Mouse (Mus musculus) liver, embryonic 13.5 days (tissue): Measurements from ENCODE around the gene Dennd6a. TPM values are rescaled to one million over a fixed set of nuclear protein-coding genes. Genes with fewer than 3 reads are reported as not detected.
"Not testable (repeated sequence)": the region's sequence is repeated elsewhere in the genome, so short reads cannot be mapped to it uniquely, and the experiment has no call there.

ENCODE experiments used
- ATAC-seq: fragments of 200-750 bp; cut with Nextera tagmentation; 2 replicates; pipeline ENCODE4 v1.8.0; 2017; ENCODE audit warnings: low read depth, mild to moderate bottlenecking, moderate number of reproducible peaks, moderate library complexity
- DNase-seq: peaks from one replicate; pipeline ENCODE4 v3.0.0; 2022
- H3K27ac ChIP-seq: fragments of 300-500 bp; sonication (generic); 2 replicates; pipeline ENCODE4 v1.5.1; 2015; ENCODE audit warnings: moderate library complexity, mild to moderate bottlenecking, inconsistent platforms
- H3K27me3 ChIP-seq: fragments of 300-500 bp; sonication (generic); 2 replicates; pipeline ENCODE4 v1.6.1; 2015; ENCODE audit warnings: mild to moderate bottlenecking, inconsistent platforms
- H3K36me3 ChIP-seq: fragments of 300-500 bp; sonication (generic); 2 replicates; pipeline ENCODE4 v1.6.1; 2015; ENCODE audit warnings: mild to moderate bottlenecking, inconsistent platforms
- H3K4me1 ChIP-seq: fragments of 300-500 bp; sonication (generic); replicated peaks from 2 replicates; pipeline ENCODE4 v1.6.1; 2015; ENCODE audit warnings: inconsistent platforms
- H3K4me2 ChIP-seq: fragments of 300-500 bp; sonication (generic); 2 replicates; pipeline ENCODE4 v1.6.1; 2015; ENCODE audit warnings: inconsistent platforms, mild to moderate bottlenecking, moderate library complexity
- H3K4me3 ChIP-seq: fragments of 300-500 bp; sonication (generic); replicated peaks from 2 replicates; pipeline ENCODE4 v1.5.1; 2015; ENCODE audit warnings: mild to moderate bottlenecking, inconsistent platforms
- H3K9ac ChIP-seq: fragments of 300-500 bp; sonication (generic); 2 replicates; pipeline ENCODE4 v1.6.1; 2015; ENCODE audit warnings: mild to moderate bottlenecking, inconsistent platforms
- H3K9me3 ChIP-seq: fragments of 300-500 bp; sonication (generic); replicated peaks from 2 replicates; pipeline ENCODE4 v1.6.1; 2016; ENCODE audit warnings: inconsistent platforms
- WGBS: fragments of 180-500 bp; shearing (Covaris S2); methylation state at CpG from one replicate; pipeline ENCODE4 v1.1.7; 2015; ENCODE audit not compliant: insufficient replicate concordance; 5-methylcytosine and 5-hydroxymethylcytosine counted together
- polyA plus RNA-seq: library from polyadenylated mRNA; unstranded; fragments of >200 nt; fragmentation: Nextera tagmentation; extraction: Ambion mirVana; gene quantifications from 2 replicates; pipeline ENCODE4 v1.2.1, GENCODE M21; 2015

The Dennd6a gene
- 12.4 and 14.4 TPM in 2 replicates for polyA plus RNA-seq

DNA sequence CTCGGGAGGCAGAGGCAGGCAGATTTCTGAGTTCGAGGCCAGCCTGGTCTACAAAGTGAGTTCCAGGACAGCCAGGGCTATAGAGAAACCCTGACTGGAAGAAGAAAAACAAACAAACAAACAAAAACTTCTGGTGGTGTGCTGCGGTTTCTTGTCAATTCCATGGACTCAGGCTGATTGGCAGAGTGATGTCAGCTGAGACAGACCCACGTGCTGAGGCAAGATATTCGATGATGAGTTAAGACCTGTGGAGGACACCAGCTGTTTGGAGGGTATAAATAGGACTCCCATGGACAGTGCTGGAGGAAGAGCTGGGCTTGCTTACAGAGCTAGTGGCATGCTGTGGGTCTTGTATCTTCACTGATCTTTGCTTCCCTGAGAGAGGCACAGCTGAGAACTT, at the start of gene Dennd6a:
TSS of gene Dennd6a (plus strand) at position 301 of the 400 bp plus-strand sequence.
- not testable (repeated sequence) for ATAC-seq, H3K4me2 ChIP-seq, H3K9me3 ChIP-seq, H3K36me3 ChIP-seq, H3K27ac ChIP-seq, H3K27me3 ChIP-seq, H3K9ac ChIP-seq, H3K4me3 ChIP-seq, DNase-seq
- 73% methylated on average over 5 of the region's 5 CpGs for WGBS
- H3K4me1 ChIP-seq, result peaks cover 15% of the 10 kb centered on the region

DNA sequence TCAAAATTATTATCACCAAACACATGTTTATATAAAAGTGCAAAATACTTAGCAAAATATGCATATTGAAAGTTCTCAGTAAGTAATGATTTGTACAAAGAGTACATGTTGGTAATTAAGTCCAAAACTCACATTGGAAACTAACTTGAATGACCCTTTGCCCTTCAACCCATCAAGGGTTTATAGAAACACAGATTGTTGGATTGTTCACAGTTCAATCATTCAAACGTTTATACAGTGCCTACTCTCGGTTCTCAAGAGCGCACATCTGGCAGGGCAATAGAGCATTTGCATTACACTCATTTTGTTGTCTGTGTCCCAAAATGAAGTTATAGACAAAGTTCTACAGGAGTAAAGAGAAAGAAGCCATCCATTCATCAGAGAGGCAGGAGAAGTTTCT, 47.7 kb upstream of the Dennd6a start:
- H3K4me2 ChIP-seq, result no peak overlapping the region
- H3K4me1 ChIP-seq, result peaks cover 52% of the 10 kb centered on the region
- H3K4me3 ChIP-seq, result no peak overlapping the region
- 72% methylated on average over 3 of the region's 3 CpGs for WGBS
- H3K9ac ChIP-seq, result no peak overlapping the region
- peaks cover 24% of the 10 kb centered on the region for H3K36me3 ChIP-seq
- H3K27me3 ChIP-seq, result no peaks in the 10 kb centered on the region
- H3K27ac ChIP-seq, result no peak overlapping the region
- ATAC-seq (no peak), DNase-seq (no peak)
- H3K9me3 ChIP-seq, result no peaks in the 10 kb centered on the region

DNA sequence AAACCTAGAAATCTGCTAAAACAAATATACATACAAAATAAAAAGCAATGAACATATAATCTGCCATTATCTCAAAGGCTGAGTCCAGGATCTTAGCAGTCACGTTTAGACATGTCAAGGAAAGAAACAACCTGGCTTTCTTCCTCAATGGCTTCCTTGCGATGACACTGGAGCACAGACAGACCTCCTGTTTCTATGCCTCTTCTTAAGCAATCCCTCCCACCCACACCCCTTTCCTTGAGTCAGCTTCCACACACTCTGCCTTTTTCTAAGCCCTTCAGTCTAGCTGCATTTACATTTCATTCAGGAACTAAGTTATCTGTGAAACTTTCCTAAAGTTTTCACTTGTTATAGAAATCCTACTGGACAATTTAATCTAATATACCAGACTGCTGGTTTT, 45.4 kb upstream of the Dennd6a start:
- Histone ChIP-seq H3K9ac (no peak overlapping the region), H3K4me1 (peaks cover 65% of the 10 kb centered on the region), H3K27me3 (no peaks in the 10 kb centered on the region), H3K36me3 (peaks cover 24% of the 10 kb centered on the region), H3K4me2 (no peak overlapping the region), H3K4me3 (no peak overlapping the region), H3K27ac (no peak overlapping the region), H3K9me3 (no peaks in the 10 kb centered on the region)
- no peak for DNase-seq
- WGBS, result 49% methylated on average over 2 of the region's 2 CpGs
- ATAC-seq, result no peak

DNA sequence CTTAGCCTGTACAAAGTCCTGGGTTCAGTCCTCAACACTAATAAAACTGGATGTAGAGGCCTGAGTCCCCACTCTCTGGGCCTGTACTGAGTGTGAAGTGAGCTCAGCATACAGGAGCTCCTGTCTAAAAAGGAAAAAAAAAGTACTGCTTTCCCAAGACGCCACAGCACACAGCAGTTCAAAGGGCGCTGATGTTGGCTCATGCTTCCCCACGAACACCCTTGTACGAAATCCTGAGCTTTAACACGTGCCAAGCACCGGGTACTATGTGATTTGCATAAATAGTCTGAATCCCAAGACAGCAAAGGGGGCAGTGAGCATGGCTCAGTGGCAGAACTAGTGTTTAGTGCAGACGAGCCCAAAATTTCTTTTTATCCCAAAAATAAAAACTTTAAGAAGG, 43.3 kb upstream of the Dennd6a start:
- H3K4me3 ChIP-seq, result no peak overlapping the region
- DNase-seq, result no peak
- H3K27ac ChIP-seq, result no peak overlapping the region
- H3K36me3 ChIP-seq, result peaks cover 18% of the 10 kb centered on the region
- H3K4me1 ChIP-seq, result peaks cover 73% of the 10 kb centered on the region
- no peaks in the 10 kb centered on the region for H3K9me3 ChIP-seq
- WGBS, result 58% methylated on average over 7 of the region's 7 CpGs
- H3K27me3 ChIP-seq, result no peaks in the 10 kb centered on the region
- no peak for ATAC-seq
- H3K9ac ChIP-seq, result 0 out of 2 replicates have a peak overlapping the region, but pooled peaks have one; percentile 15
- H3K4me2 ChIP-seq, result 0 out of 2 replicates have a peak overlapping the region, but pooled peaks have one; percentile 1

DNA sequence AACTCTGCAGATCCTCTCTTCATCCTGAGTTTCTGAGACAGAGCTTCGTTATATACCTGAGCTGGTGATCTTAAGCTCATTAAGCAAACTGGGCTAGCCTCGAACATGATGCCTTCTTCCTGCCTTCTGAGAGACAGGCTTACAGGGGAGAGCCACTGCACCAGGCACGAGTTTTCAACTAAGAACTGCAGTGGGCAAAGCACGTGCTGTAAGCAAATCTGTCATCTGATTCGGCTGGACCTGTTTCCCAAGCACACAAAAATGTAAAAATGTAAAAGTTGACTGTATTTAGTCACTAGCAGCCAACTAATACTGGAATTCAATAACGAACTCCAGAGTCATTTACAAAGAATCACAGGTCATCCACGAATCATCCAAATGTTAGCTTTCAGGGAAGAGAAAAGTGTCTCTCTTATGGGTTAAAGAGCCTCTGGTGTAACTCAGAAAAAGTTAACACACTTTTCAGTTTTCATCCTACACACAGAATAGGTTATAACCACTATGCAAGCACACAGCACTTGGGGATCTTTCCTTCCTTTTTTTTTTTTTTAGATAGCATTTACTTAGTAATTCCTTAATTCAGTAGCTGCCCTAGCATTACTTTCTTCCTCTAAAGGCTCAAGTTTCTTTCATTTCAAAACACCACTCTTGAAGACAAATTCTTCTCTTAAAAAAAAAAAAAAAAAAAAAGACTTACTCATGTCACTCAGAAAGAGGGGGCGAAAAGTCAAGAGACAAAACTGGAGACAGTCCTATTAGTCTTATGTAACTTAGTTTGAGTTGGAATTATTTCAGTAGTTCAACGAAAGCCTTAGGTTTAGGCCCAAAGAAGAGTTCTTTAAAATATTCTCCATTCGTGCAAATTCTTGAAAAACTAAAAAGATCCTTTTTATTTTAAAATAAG, 42.0 kb upstream of the Dennd6a start:
- Histone ChIP-seq H3K9ac (peak overlapping the region; percentile 42; the same call in 1 of the 2 replicates), H3K4me2 (peak overlapping the region; percentile 97), H3K9me3 (no peaks in the 10 kb centered on the region), H3K27ac (0 out of 2 replicates have a peak overlapping the region, but pooled peaks have one; percentile 4), H3K4me3 (peak overlapping the region; percentile 99), H3K36me3 (peaks cover 18% of the 10 kb centered on the region), H3K27me3 (no peaks in the 10 kb centered on the region), H3K4me1 (peaks cover 66% of the 10 kb centered on the region)
- WGBS, result 57% methylated on average over 10 of the region's 10 CpGs
- ATAC-seq (no peak), DNase-seq (no peak)

DNA sequence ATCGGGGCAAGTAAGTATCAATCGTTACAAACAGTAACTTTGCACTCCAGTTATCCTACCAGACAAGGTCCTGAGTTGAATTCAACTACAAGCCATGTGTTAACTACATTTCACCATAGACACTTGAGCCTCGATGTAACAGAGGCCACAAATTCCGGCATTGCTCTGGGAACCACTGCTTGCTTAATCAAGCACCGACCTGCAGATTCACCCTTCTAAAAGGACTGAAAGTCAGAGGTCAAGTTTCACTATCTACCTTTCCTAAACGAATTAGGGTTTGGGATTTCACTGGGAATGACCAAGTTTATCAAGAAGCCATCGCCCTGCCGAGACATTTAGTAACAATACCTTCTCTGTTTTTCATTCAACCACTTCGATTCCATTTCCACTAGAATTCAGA, 40.9 kb upstream of the Dennd6a start:
- Histone ChIP-seq H3K4me2 (peak overlapping the region; percentile 97), H3K27me3 (no peaks in the 10 kb centered on the region), H3K36me3 (peaks cover 15% of the 10 kb centered on the region), H3K4me3 (peak overlapping the region; percentile 99), H3K9me3 (no peaks in the 10 kb centered on the region), H3K27ac (peak overlapping the region; percentile 90; the same call in 1 of the 2 replicates), H3K4me1 (peaks cover 58% of the 10 kb centered on the region), H3K9ac (peak overlapping the region; percentile 98)
- WGBS, result 34% methylated on average over 9 of the region's 9 CpGs
- ATAC-seq (no peak), DNase-seq (no peak)

DNA sequence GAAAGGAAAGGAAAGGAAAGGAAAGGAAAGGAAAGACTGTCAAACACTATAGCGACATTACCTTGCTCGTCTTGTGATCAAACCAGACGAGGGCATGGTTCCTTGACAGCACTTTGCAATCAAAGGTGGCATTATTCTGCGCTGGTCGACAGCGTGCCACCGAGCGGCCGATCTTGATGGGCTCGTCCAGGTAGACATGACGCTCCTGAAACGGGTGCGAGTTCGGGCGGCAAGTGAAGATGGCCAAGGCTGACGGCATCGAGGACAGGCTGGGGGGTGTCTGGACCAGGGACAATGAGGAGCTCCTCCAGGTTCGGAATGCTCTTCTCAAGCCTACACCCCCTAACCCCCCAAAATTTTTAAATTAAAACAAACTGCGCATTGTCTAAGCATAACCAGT, 40.4 kb upstream of the Dennd6a start:
- H3K4me3 ChIP-seq, result peak overlapping the region; percentile 99
- WGBS, result 14% methylated on average over 19 of the region's 19 CpGs
- H3K27ac ChIP-seq, result peak overlapping the region; percentile 90
- peak; percentile 31 for DNase-seq
- peaks cover 56% of the 10 kb centered on the region for H3K4me1 ChIP-seq
- no peaks in the 10 kb centered on the region for H3K9me3 ChIP-seq
- H3K27me3 ChIP-seq, result no peaks in the 10 kb centered on the region
- H3K36me3 ChIP-seq, result peaks cover 14% of the 10 kb centered on the region
- H3K4me2 ChIP-seq, result peak overlapping the region; percentile 97
- ATAC-seq, result no peak
- peak overlapping the region; percentile 98 for H3K9ac ChIP-seq

DNA sequence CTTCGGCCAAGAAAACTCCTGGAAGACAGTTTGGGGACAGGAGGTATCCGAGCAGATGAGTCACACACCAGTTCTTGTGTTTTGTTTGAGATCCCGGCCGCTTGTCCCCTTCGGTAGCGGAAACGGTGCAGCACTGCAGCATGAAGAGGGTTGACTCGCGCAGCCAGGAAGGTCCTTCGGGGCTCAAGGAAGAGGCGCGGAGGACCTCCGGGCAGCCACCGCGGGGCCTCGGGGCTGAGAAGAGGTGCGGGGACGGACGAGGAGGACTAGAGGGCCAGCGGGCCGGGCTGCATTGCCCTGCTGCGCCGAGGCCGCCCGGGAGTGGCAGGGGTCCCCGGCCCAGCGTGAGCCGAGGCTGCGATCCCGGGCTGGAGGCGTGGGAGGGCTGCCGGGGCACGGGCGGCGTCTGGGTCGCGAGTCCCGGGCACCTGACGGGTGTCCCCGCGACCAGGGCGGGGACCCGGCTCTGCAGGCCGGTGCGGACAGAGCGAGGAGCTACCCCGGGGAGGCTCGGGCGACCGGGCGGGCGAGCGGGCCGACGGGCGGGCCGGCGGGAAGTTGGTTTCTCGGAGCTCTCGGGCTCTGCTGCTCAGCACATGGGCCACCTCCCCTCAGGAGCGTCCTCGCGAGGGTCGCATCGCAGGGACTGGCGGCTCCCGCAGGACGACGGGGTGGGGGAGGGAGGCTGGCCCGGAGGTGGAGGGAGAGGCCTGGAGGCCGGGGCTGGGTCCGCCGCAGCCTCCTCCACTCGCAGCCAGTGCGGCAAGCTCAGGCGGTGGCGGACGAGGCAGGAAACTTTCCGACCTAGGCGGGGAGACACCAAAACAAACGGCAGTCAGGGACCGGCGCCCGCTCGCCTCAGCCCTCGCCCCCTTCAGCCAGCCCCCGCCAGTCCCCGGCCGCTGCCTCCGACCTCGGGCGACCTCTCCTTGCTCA, 39.6 kb upstream of the Dennd6a start:
- peaks cover 10% of the 10 kb centered on the region for H3K36me3 ChIP-seq
- DNase-seq (no peak), ATAC-seq (peak; percentile 80)
- peak overlapping the region; percentile 98 for H3K9ac ChIP-seq
- H3K9me3 ChIP-seq, result no peaks in the 10 kb centered on the region
- no peaks in the 10 kb centered on the region for H3K27me3 ChIP-seq
- under 1% methylated on average over 89 of the region's 92 CpGs for WGBS
- peak overlapping the region; percentile 97 for H3K4me2 ChIP-seq
- peaks cover 48% of the 10 kb centered on the region for H3K4me1 ChIP-seq
- H3K4me3 ChIP-seq, result peak overlapping the region; percentile 99
- H3K27ac ChIP-seq, result peak overlapping the region; percentile 90

DNA sequence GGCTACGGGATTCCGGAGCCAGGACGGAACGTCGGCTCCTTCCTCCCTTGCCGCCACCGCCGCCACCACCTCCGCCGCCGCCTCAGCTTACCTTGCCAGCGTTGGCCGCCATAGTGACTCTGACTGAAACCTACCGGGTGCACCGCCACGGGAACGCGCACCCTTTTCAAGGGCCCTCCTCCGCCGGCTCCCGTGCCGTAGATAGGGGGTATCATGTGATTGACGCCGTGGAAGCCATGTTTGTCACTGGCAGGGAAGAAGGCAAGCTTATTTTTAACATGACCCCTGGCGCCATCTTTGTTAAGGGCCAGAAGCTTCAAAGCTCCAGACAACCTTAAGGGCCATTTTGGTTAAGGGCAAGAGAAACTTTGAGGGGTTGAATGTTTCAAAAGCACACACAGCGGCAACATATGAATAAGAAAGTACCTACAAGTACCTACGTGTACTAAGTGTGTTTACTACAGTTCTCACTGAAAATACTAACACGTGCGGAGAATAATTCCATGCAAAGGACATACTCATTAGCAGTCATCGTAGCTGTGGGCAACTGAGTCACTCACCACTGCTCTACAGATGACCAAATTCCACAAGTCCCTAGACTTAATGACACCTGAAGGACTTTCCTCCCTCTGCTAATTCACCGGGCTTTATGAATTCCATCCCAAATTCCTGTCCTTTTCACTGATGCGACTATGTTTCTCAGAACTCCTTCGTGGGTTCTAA, 38.7 kb upstream of the Dennd6a start, which contains the start of gene Slmap:
TSS of gene Slmap (minus strand) at position 175 of the 723 bp plus-strand sequence.
- DNase-seq (peak; percentile 97), ATAC-seq (peak; percentile 91)
- H3K4me2 ChIP-seq, result peak within 1 kb of the TSS; percentile 97
- peak within 1 kb of the TSS; percentile 98 for H3K9ac ChIP-seq
- no peaks in the 10 kb centered on the region for H3K27me3 ChIP-seq
- WGBS, result 14% methylated on average over 30 of the region's 33 CpGs
- H3K4me3 ChIP-seq, result peak within 1 kb of the TSS; percentile 99
- peaks cover 1% of the 10 kb centered on the region; the same call in 1 of the 2 replicates for H3K36me3 ChIP-seq
- H3K27ac ChIP-seq, result peak within 1 kb of the TSS; percentile 90
- no peaks in the 10 kb centered on the region for H3K9me3 ChIP-seq
- H3K4me1 ChIP-seq, result peaks cover 39% of the 10 kb centered on the region

DNA sequence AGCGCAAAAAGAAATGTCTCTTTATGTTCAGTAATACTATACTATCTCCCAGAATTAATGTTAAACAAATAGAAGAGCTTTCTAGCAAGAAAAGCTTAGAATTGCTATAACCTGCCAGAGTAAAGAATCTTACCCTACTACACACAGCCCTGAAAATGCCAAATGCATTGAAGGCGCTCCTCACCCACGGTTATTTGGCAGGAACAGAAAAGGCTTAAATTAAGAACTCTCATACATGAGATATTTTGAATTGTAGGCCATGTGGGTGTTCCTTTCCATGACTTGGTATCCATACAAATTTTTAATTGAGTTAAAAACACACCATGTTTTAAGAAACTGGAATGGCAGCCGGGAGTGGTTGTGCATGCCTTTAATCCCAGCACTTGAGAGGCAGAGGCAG, 34.4 kb upstream of the Dennd6a start:
- no peak for ATAC-seq
- H3K27ac ChIP-seq, result no peak overlapping the region

More for the DNA sequence above, 34.4 kb upstream of the Dennd6a start:
- WGBS, result 80% methylated on average over 4 of the region's 4 CpGs
- no peak for DNase-seq
- Histone ChIP-seq H3K36me3 (no peaks in the 10 kb centered on the region), H3K9me3 (no peaks in the 10 kb centered on the region), H3K4me2 (no peak overlapping the region), H3K4me3 (no peak overlapping the region), H3K27me3 (no peaks in the 10 kb centered on the region), H3K4me1 (peaks cover 5% of the 10 kb centered on the region), H3K9ac (no peak overlapping the region)
